Mouse (Mus musculus): Measurements from ENCODE around the gene BC048671. TPM values are rescaled to one million over a fixed set of nuclear protein-coding genes. Genes with fewer than 3 reads are reported as not detected.

BC048671 gene
- total RNA-seq, 2 experiments from 2014 or later = not detected

DNA sequence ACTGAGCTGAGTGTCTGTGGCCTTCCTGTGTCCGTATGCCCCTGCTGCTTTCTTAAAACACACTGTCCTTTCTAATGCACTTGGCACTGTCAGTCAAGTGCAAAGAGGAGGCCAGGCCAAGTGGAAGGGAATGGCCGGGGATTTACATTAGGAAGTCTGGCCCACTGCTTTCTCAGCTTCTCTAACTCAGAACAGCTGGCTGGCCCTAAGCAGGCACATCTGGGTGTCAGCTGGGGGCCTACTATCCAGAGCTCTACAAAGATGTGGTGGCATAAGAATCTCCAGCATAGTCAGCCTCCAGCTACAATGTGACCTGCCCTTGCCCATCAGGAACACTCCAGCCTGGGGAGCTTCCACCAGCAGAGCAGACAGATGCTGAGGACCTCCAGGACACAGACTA is 49.0 kb downstream of the BC048671 start:
- no peak for DNase-seq (ENCODE audit: low spot score in 2 of 2)

Other genes with a start within 250 kb of the BC048671 start
- not detected for gene Vmn1r49, start 222.7 kb upstream of the BC048671 start, total RNA-seq (2021)
- gene Vmn1r50, start 199.8 kb upstream of the BC048671 start, total RNA-seq (2021) = not detected
- gene Vmn1r51, start 178.6 kb upstream of the BC048671 start, total RNA-seq (2021) = not detected
- not detected for gene Vmn1r52, start 126.4 kb upstream of the BC048671 start, total RNA-seq (2021)
- gene V1ra8, start 98.4 kb upstream of the BC048671 start, total RNA-seq (2021) = not detected
- gene Vmn1r53, start 76.8 kb upstream of the BC048671 start, total RNA-seq (2021) = not detected
- not detected for gene Vmn1r54, start 54.9 kb upstream of the BC048671 start, total RNA-seq (2021)
- under 1 TPM in 1 of 2 experiments, not detected in 1; 0.20 TPM for gene Chst13, start 24.0 kb downstream of the BC048671 start, total RNA-seq (2021)
- under 1 TPM in 1 of 2 experiments, not detected in 1; 0.13 TPM for gene Uroc1, start 32.1 kb downstream of the BC048671 start, total RNA-seq (2021)
- 10 to 100 TPM; 25.5 to 26.4 TPM for gene Zxdc, start 68.3 kb downstream of the BC048671 start, total RNA-seq (2021)
- 1 to 10 TPM; 8.8 to 9.2 TPM for gene Cfap100, start 127.6 kb downstream of the BC048671 start, total RNA-seq (2021)
- 10 to 100 TPM; 18.5 to 23.7 TPM for gene Klf15, start 161.4 kb downstream of the BC048671 start, total RNA-seq (2021)
- 10 to 100 TPM; 43.9 to 52.3 TPM for gene Aldh1l1, start 185.2 kb downstream of the BC048671 start, total RNA-seq (2021)